Mouse (Mus musculus) lung, embryonic 15.5 days (tissue): Measurements from ENCODE around the gene Cpz. TPM values are rescaled to one million over a fixed set of nuclear protein-coding genes. Genes with fewer than 3 reads are reported as not detected.

Source experiments
- ATAC-seq: fragments of 200-750 bp; cut with Nextera tagmentation; 2 replicates; pipeline ENCODE4 v1.8.0; 2017; ENCODE audit warnings: moderate number of reproducible peaks, borderline replicate concordance; ENCODE audit not compliant: low FRiP score, low TSS enrichment; ENCODE audit errors: extremely low read depth
- H3K27ac ChIP-seq: fragments of 300-500 bp; sonication (generic); 2 replicates; pipeline ENCODE4 v1.5.1; 2015; ENCODE audit warnings: moderate library complexity, mild to moderate bottlenecking, inconsistent platforms
- H3K27me3 ChIP-seq: fragments of 300-500 bp; sonication (generic); 2 replicates; pipeline ENCODE4 v1.6.1; 2015; ENCODE audit warnings: inconsistent platforms
- H3K36me3 ChIP-seq: fragments of 300-500 bp; sonication (generic); 2 replicates; pipeline ENCODE4 v1.6.1; 2015; ENCODE audit warnings: inconsistent platforms
- H3K4me1 ChIP-seq: fragments of 300-500 bp; sonication (generic); 2 replicates; pipeline ENCODE4 v1.6.1; 2015; ENCODE audit warnings: inconsistent platforms
- H3K4me2 ChIP-seq: fragments of 300-500 bp; sonication (generic); 2 replicates; pipeline ENCODE4 v1.6.1; 2015; ENCODE audit warnings: inconsistent platforms, mild to moderate bottlenecking, moderate library complexity
- H3K4me3 ChIP-seq: fragments of 300-500 bp; sonication (generic); 2 replicates; pipeline ENCODE4 v1.5.1; 2015; ENCODE audit warnings: mild to moderate bottlenecking, inconsistent platforms
- H3K9ac ChIP-seq: fragments of 300-500 bp; sonication (generic); 2 replicates; pipeline ENCODE4 v1.6.1; 2015; ENCODE audit warnings: inconsistent platforms
- H3K9me3 ChIP-seq: fragments of 300-500 bp; sonication (generic); 2 replicates; pipeline ENCODE4 v1.6.1; 2016; ENCODE audit warnings: inconsistent platforms
- WGBS: fragments of 180-500 bp; shearing (Covaris S2); methylation state at CpG from one replicate; pipeline ENCODE4 v1.1.7; 2015; 5-methylcytosine and 5-hydroxymethylcytosine counted together
- polyA plus RNA-seq: library from polyadenylated mRNA; unstranded; fragments of >200 nt; fragmentation: Nextera tagmentation; extraction: Ambion mirVana; gene quantifications from 2 replicates; pipeline ENCODE4 v1.2.1, GENCODE M21; 2015

Gene Cpz
- polyA plus RNA-seq = 5.8 and 8.7 TPM in 2 replicates

GRCm38 (mm10) chr5:35525469-35526123 lies at the start of gene Cpz:
Cpz (minus strand) TSS chr5:35525698.
- peak within 1 kb of the TSS; percentile 48 for H3K4me2 ChIP-seq
- peak within 1 kb of the TSS; percentile 26 for H3K4me3 ChIP-seq
- H3K9me3 ChIP-seq = no peaks in the 10 kb centered on the region
- peak; percentile 80 for ATAC-seq
- WGBS = 2% methylated on average over 29 of the region's 29 CpGs
- H3K36me3 ChIP-seq = no peaks in the 10 kb centered on the region
- H3K27ac ChIP-seq = no peak within 1 kb of the TSS
- no peak within 1 kb of the TSS for H3K9ac ChIP-seq
- H3K27me3 ChIP-seq = peaks cover 27% of the 10 kb centered on the region
- peaks cover 13% of the 10 kb centered on the region for H3K4me1 ChIP-seq

GRCm38 (mm10) chr5:35574653-35575599 lies 49.4 kb upstream of the Cpz start, which contains the start of gene Trmt44:
Trmt44 (minus strand) TSS chr5:35575070.
- Histone ChIP-seq H3K4me2 (peak within 1 kb of the TSS; percentile 96), H3K4me3 (peak within 1 kb of the TSS; percentile 99), H3K27ac (peak within 1 kb of the TSS; percentile 81), H3K27me3 (no peaks in the 10 kb centered on the region), H3K9ac (peak within 1 kb of the TSS; percentile 95), H3K36me3 (peaks cover 27% of the 10 kb centered on the region), H3K4me1 (peaks cover 9% of the 10 kb centered on the region), H3K9me3 (no peaks in the 10 kb centered on the region)
- ATAC-seq = peak; percentile 94
- 3% methylated on average over 56 of the region's 56 CpGs for WGBS

GRCm38 (mm10) chr5:35571546-35571945 lies 46.0 kb upstream of the Cpz start:
- no peak overlapping the region for H3K27ac ChIP-seq
- 87% methylated on average over 6 of the region's 6 CpGs for WGBS
- peaks cover 9% of the 10 kb centered on the region for H3K4me1 ChIP-seq
- peaks cover 49% of the 10 kb centered on the region for H3K36me3 ChIP-seq
- no peaks in the 10 kb centered on the region for H3K9me3 ChIP-seq
- no peak overlapping the region for H3K4me2 ChIP-seq
- ATAC-seq = no peak
- H3K4me3 ChIP-seq = no peak overlapping the region
- no peak overlapping the region for H3K9ac ChIP-seq
- no peaks in the 10 kb centered on the region for H3K27me3 ChIP-seq

- no peaks in the 10 kb centered on the region for H3K4me1 ChIP-seq
- H3K9ac ChIP-seq = no peak overlapping the region
- H3K9me3 ChIP-seq = no peaks in the 10 kb centered on the region
- WGBS = 86% methylated on average over 4 of the region's 4 CpGs
- H3K4me2 ChIP-seq = no peak overlapping the region
- ATAC-seq = no peak
- no peaks in the 10 kb centered on the region for H3K27me3 ChIP-seq
- no peak overlapping the region for H3K27ac ChIP-seq
- no peak overlapping the region for H3K4me3 ChIP-seq
- peaks cover 77% of the 10 kb centered on the region for H3K36me3 ChIP-seq
Observed at GRCm38 (mm10) chr5:35566632-35567031, 41.1 kb upstream of the Cpz start.

GRCm38 (mm10) chr5:35565217-35565616 lies 39.7 kb upstream of the Cpz start:
- Histone ChIP-seq H3K36me3 (peaks cover 69% of the 10 kb centered on the region), H3K27me3 (no peaks in the 10 kb centered on the region), H3K4me2 (no peak overlapping the region), H3K9ac (no peak overlapping the region), H3K9me3 (no peaks in the 10 kb centered on the region), H3K4me1 (no peaks in the 10 kb centered on the region), H3K27ac (no peak overlapping the region), H3K4me3 (no peak overlapping the region)
- no peak for ATAC-seq
- 88% methylated on average over 9 of the region's 9 CpGs for WGBS

GRCm38 (mm10) chr5:35563449-35563848 lies 38.0 kb upstream of the Cpz start:
- Histone ChIP-seq H3K9ac (no peak overlapping the region), H3K4me3 (no peak overlapping the region), H3K36me3 (peaks cover 56% of the 10 kb centered on the region), H3K27me3 (no peaks in the 10 kb centered on the region), H3K4me2 (no peak overlapping the region), H3K9me3 (no peaks in the 10 kb centered on the region), H3K27ac (no peak overlapping the region), H3K4me1 (no peaks in the 10 kb centered on the region)
- 0% methylated on average over 1 of the region's 1 CpGs for WGBS
- ATAC-seq = no peak

- Histone ChIP-seq H3K27ac (no peak overlapping the region), H3K27me3 (no peaks in the 10 kb centered on the region), H3K36me3 (peaks cover 51% of the 10 kb centered on the region), H3K9me3 (no peaks in the 10 kb centered on the region), H3K9ac (no peak overlapping the region), H3K4me1 (no peaks in the 10 kb centered on the region), H3K4me2 (no peak overlapping the region), H3K4me3 (no peak overlapping the region)
- WGBS = 83% methylated on average over 2 of the region's 2 CpGs
- ATAC-seq = no peak
Observed at GRCm38 (mm10) chr5:35562616-35563015, 37.1 kb upstream of the Cpz start.

- H3K27ac ChIP-seq = no peak overlapping the region
- H3K36me3 ChIP-seq = peaks cover 54% of the 10 kb centered on the region
- ATAC-seq = no peak
- no peak overlapping the region for H3K4me3 ChIP-seq
- no peak overlapping the region for H3K4me2 ChIP-seq
- 74% methylated on average over 8 of the region's 8 CpGs for WGBS
- no peaks in the 10 kb centered on the region for H3K27me3 ChIP-seq
- H3K4me1 ChIP-seq = no peaks in the 10 kb centered on the region
- H3K9ac ChIP-seq = no peak overlapping the region
- no peaks in the 10 kb centered on the region for H3K9me3 ChIP-seq
Observed at GRCm38 (mm10) chr5:35559447-35559846, 33.9 kb upstream of the Cpz start.

GRCm38 (mm10) chr5:35557946-35558621 lies 32.6 kb upstream of the Cpz start:
- no peak for ATAC-seq
- no peak overlapping the region for H3K9ac ChIP-seq
- no peak overlapping the region for H3K4me3 ChIP-seq
- H3K9me3 ChIP-seq = no peaks in the 10 kb centered on the region
- peaks cover 41% of the 10 kb centered on the region for H3K36me3 ChIP-seq
- H3K27me3 ChIP-seq = no peaks in the 10 kb centered on the region
- WGBS = 79% methylated on average over 13 of the region's 13 CpGs
- no peak overlapping the region for H3K27ac ChIP-seq
- H3K4me1 ChIP-seq = no peaks in the 10 kb centered on the region
- H3K4me2 ChIP-seq = no peak overlapping the region

GRCm38 (mm10) chr5:35556393-35556792 lies 30.9 kb upstream of the Cpz start:
- no peaks in the 10 kb centered on the region for H3K27me3 ChIP-seq
- no peak overlapping the region for H3K4me3 ChIP-seq
- no peak for ATAC-seq
- no peak overlapping the region for H3K9ac ChIP-seq
- H3K4me1 ChIP-seq = no peaks in the 10 kb centered on the region
- H3K9me3 ChIP-seq = no peaks in the 10 kb centered on the region
- peaks cover 24% of the 10 kb centered on the region for H3K36me3 ChIP-seq
- H3K27ac ChIP-seq = no peak overlapping the region
- WGBS = 84% methylated on average over 7 of the region's 7 CpGs
- no peak overlapping the region for H3K4me2 ChIP-seq

GRCm38 (mm10) chr5:35552838-35553539 lies 27.5 kb upstream of the Cpz start:
- no peak overlapping the region for H3K27ac ChIP-seq
- 85% methylated on average over 4 of the region's 4 CpGs for WGBS
- H3K27me3 ChIP-seq = no peaks in the 10 kb centered on the region
- H3K9me3 ChIP-seq = no peaks in the 10 kb centered on the region
- no peak overlapping the region for H3K4me2 ChIP-seq
- ATAC-seq = 0 out of 2 replicates have a peak, but pooled peaks have one; percentile 8
- H3K9ac ChIP-seq = no peak overlapping the region
- no peak overlapping the region for H3K4me3 ChIP-seq
- peaks cover 19% of the 10 kb centered on the region for H3K36me3 ChIP-seq
- H3K4me1 ChIP-seq = no peaks in the 10 kb centered on the region
